Mouse (Mus musculus) kidney, adult 2 months (tissue): ENCODE measurements around the gene Ndufv1.

Experiments
- CTCF ChIP-seq: fragments of 200-500 bp; conservative IDR thresholded peaks from 2 replicates; pipeline ENCODE4 v1.5.1; 2011; ENCODE audit warnings: low read depth, mild to moderate bottlenecking, control low read depth, low read length, moderate library complexity, mixed read lengths; ENCODE audit not compliant: insufficient read depth, insufficient read length
- POLR2A ChIP-seq: fragments of 200-500 bp; IDR thresholded peaks from one replicate; pipeline ENCODE4 v1.6.1; 2011; ENCODE audit warnings: low read depth, low read length, control low read depth

GRCm38 (mm10) chr19:4046866-4047254, 34.3 kb upstream of the Ndufv1 start:
- TF ChIP-seq POLR2A (no peak), CTCF (no peak)
